Mouse (Mus musculus): ENCODE data around the gene Dpf3. TPM values are rescaled to one million over a fixed set of nuclear protein-coding genes. Genes with fewer than 3 reads are reported as not detected.

Dpf3 gene
- polyA plus RNA-seq, 1 experiment from 2014 or later, result 26.9 TPM

DNA sequence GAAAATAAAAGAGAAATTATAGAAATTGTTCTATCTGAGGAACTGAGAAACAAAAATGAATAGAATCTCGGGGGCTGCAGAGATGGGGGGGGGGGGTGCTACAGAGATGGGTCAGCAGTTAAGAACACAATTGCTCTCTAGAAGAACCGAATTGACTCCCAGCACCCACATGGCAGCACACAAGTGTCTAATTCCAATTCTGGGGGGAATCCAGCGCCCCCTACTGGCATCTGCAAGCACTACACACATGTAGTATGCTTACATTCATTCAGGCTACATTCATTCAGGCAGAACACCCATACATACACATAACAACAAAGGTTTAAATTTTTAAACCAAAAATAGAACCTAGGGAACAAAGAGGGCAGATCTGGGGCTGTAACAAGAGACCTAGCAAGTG is 122.7 kb downstream of the Dpf3 start:
- Histone ChIP-seq H3K4me1 (replicated peaks) (no peaks in the 10 kb centered on the region), H3K4me3 (replicated peaks) (no peak overlapping the region), H3K27me3 (no peaks in the 10 kb centered on the region), H3K9ac (replicated peaks) (no peak overlapping the region), H3K4me2 (replicated peaks) (no peak overlapping the region), H3K9me3 (peaks cover 4% of the 10 kb centered on the region; the same call in 1 of the 2 replicates), H3K36me3 (0 out of 2 replicates have a peak, but pooled peaks cover 3% of the 10 kb centered on the region), H3K27ac (no peak overlapping the region)
- no peak for ATAC-seq
- WGBS, result 64% methylated on average over 3 of the region's 3 CpGs

DNA sequence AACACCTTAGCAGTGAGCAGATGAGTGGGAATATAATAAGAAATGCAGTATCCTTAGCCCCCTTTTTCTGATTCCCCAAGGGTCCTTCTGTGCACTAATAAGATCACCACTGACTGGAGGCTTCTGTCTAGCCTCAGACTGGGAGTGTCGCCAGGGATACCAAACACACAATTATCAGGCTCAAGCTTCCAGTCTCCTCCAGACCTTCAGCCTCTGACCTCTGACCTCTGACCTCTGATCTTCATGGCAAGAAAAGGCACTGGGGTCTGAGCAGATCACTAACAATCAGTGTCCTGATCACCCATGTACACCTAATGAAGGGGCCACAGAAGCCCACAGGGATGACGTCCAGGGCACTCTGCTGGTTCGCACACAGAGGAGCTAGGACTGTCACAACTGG is 125.7 kb downstream of the Dpf3 start:
- Histone ChIP-seq H3K9ac (replicated peaks) (no peak overlapping the region), H3K36me3 (0 out of 2 replicates have a peak, but pooled peaks cover 3% of the 10 kb centered on the region), H3K9me3 (no peaks in the 10 kb centered on the region), H3K4me1 (replicated peaks) (no peaks in the 10 kb centered on the region), H3K27me3 (no peaks in the 10 kb centered on the region), H3K4me3 (replicated peaks) (no peak overlapping the region), H3K4me2 (replicated peaks) (no peak overlapping the region), H3K27ac (no peak overlapping the region)
- WGBS, result 41% methylated on average over 3 of the region's 3 CpGs
- no peak for ATAC-seq

DNA sequence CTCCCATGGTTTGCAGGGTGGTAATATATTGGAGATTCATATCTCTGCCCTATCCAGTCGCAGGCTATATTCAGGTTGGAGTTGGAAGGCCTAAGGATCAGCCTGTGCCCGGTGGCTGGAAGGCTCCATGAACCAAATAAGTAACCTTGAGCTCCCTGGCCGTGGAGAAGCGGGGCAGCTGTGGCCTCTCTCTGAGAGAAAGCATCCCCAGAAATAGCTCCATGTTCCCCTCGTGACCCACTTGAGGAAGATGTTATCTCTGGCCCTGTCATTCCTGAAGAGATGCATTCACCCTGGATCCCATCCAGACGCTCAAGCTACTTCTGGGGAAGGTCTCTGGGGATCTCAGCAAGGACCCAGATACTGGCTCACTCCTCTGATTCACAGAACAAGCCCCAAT is 134.9 kb downstream of the Dpf3 start:
- no peaks in the 10 kb centered on the region for H3K9me3 ChIP-seq
- ATAC-seq, result no peak
- no peak overlapping the region for H3K9ac ChIP-seq (replicated peaks)
- H3K4me1 ChIP-seq (replicated peaks), result no peaks in the 10 kb centered on the region
- H3K27ac ChIP-seq, result no peak overlapping the region
- H3K27me3 ChIP-seq, result no peaks in the 10 kb centered on the region
- no peaks in the 10 kb centered on the region for H3K36me3 ChIP-seq
- WGBS, result 92% methylated on average over 6 of the region's 6 CpGs
- H3K4me2 ChIP-seq (replicated peaks), result no peak overlapping the region
- no peak overlapping the region for H3K4me3 ChIP-seq (replicated peaks)

DNA sequence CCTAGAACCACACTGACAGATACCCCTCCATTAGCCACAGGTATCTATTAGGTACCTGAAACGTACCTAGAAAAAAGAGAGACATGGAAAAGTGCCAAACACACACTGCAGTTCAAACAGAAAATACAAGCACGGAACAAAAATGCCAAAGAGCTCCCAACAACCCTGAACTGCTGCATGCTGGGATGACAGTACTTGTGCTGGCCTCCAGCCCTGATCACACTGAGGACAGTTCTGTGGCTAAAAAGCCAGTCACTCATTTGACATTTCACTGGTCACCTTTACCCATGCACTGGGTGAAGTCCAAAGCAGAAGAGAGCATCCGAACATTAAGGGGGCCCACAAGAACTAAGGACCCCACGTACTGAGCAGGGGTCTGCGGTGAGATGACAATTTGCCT is 137.8 kb downstream of the Dpf3 start:
- Histone ChIP-seq H3K27ac (no peak overlapping the region), H3K9me3 (no peaks in the 10 kb centered on the region), H3K4me1 (replicated peaks) (no peaks in the 10 kb centered on the region), H3K27me3 (no peaks in the 10 kb centered on the region), H3K9ac (replicated peaks) (no peak overlapping the region), H3K4me3 (replicated peaks) (no peak overlapping the region), H3K36me3 (no peaks in the 10 kb centered on the region), H3K4me2 (replicated peaks) (no peak overlapping the region)
- ATAC-seq, result no peak
- 90% methylated on average over 5 of the region's 5 CpGs for WGBS

DNA sequence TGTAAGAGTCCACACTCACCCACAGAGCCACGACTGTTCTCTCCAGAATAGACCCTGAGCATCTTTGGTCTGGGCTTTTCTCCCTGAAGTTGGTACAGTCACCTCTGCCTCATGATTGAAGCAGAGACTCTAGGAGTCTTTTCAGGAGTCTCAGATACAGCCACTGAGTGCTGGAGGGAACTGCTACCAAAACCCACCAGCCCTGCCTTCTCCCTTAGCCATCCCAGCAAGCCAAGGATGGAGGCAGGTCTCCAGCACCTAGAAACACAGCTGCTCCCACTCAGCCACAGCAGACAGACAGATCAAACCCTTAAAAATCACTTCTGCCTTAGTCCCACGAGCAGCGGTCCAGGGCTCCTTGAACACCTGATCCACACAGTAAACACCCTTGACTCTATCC is 139.3 kb downstream of the Dpf3 start:
- H3K9ac ChIP-seq (replicated peaks), result no peak overlapping the region
- H3K4me3 ChIP-seq (replicated peaks), result no peak overlapping the region
- WGBS, result 82% methylated on average over 3 of the region's 3 CpGs
- no peaks in the 10 kb centered on the region for H3K9me3 ChIP-seq
- H3K27me3 ChIP-seq, result no peaks in the 10 kb centered on the region
- H3K36me3 ChIP-seq, result no peaks in the 10 kb centered on the region
- no peak overlapping the region for H3K4me2 ChIP-seq (replicated peaks)
- H3K4me1 ChIP-seq (replicated peaks), result no peaks in the 10 kb centered on the region
- no peak overlapping the region for H3K27ac ChIP-seq
- ATAC-seq, result no peak

DNA sequence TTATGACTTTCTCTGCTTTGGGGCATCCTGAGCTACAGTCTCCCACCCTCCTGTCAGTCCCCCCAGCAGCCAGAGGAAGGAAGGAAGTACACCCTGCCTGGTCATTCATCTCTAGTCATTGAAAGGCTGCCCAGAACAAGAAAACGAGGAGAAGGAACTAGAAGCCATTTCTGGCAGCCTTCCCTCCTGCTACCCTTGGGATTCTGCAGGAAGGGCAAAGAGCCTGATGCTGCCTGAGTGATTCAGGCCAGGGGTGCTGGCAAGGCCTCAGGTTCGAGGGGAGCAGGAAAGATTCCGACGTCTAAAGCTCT is 144.7 kb downstream of the Dpf3 start:
- Histone ChIP-seq H3K9ac (replicated peaks) (no peak overlapping the region), H3K4me3 (replicated peaks) (no peak overlapping the region), H3K27ac (no peak overlapping the region), H3K27me3 (no peaks in the 10 kb centered on the region), H3K4me1 (replicated peaks) (peaks cover 32% of the 10 kb centered on the region), H3K9me3 (no peaks in the 10 kb centered on the region), H3K36me3 (no peaks in the 10 kb centered on the region), H3K4me2 (replicated peaks) (no peak overlapping the region)
- 69% methylated on average over 4 of the region's 4 CpGs for WGBS
- ATAC-seq, result no peak

DNA sequence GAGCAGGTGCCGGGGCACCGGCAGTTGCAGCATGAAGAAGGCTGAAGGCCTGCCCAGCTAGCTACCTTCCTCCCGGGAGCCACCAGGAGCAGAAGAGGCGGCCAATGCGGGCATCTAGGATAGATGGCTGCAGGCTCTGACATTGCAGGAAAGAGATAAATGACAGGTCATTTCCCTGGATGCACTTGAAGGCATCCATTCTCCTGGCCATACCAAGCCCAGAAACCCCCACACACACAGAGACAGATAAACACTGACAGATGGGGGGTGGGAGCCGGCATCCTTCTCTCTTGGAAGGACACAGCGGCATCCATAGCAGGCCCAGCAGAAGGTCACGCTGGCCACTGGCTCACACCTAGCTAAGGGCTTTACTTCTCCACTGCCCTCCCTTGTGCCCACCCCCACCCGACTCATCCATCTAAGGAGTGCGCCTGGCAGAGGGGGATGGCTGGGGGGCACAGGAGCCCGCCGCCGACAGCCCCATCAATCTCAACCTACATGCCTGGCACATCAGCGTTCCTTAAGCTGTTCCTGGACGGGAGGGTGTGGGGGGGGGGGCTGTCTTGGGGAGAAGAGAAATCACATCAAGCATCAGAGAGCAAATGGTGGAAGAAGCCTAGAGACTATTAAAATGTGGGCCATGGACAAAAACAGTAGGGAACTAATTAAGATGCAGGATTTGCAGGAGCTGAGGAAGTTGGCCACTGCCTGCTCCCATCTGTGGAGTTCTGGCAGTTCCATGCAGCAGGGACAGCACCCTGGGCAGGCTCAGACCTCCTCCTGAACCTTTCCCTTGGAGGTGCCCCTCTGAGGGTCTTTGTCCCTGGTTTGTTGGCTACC is 145.3 kb downstream of the Dpf3 start:
- Histone ChIP-seq H3K36me3 (no peaks in the 10 kb centered on the region), H3K9me3 (no peaks in the 10 kb centered on the region), H3K4me2 (replicated peaks) (no peak overlapping the region), H3K4me3 (replicated peaks) (no peak overlapping the region), H3K4me1 (replicated peaks) (peaks cover 38% of the 10 kb centered on the region), H3K27me3 (no peaks in the 10 kb centered on the region), H3K27ac (no peak overlapping the region), H3K9ac (replicated peaks) (no peak overlapping the region; the same call in 1 of the 2 replicates)
- no peak for ATAC-seq
- WGBS, result 78% methylated on average over 15 of the region's 15 CpGs

DNA sequence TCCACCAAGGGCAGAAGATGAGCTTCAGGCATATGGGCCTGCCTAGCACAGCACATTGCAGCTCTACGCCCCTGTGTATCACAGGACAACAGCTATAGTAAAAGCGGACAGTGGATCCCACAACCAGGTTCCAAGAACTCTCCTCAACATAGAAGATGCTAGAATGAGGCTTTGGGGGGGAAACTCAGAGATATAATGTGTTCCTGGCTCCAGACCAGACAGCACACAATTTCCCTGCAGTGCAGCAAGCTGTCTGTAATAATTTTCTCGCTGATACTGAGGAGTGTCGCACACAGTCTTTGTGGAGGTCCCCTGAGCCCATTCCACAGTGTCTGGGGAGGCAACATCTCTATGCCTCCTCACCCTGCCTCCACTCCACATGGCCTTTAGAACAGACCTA is 146.6 kb downstream of the Dpf3 start:
- Histone ChIP-seq H3K4me1 (replicated peaks) (peaks cover 48% of the 10 kb centered on the region), H3K4me2 (replicated peaks) (no peak overlapping the region), H3K27ac (no peak overlapping the region), H3K4me3 (replicated peaks) (no peak overlapping the region), H3K9me3 (no peaks in the 10 kb centered on the region), H3K36me3 (no peaks in the 10 kb centered on the region), H3K27me3 (no peaks in the 10 kb centered on the region), H3K9ac (replicated peaks) (no peak overlapping the region)
- ATAC-seq, result no peak
- 88% methylated on average over 4 of the region's 4 CpGs for WGBS

DNA sequence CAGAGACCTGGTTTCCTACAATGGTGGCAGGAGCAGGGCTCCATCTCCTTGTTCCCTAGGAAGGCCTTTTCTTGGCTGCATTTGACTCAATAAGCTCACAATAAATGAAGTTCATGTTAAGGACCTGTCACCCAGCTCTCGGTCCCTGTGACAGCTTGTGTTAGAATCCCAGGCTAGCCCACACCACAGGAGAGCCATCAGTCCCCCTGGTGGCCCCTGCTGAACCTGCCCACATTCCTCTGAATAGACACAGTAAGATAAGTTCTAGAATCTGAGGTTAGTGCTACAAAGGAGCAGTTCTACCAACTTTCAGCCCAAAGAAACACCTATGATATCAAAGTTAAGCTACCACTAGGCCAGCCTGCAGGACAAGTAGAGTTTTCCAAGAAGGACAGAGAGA is 149.2 kb downstream of the Dpf3 start:
- H3K4me2 ChIP-seq (replicated peaks), result 0 out of 2 replicates have a peak overlapping the region, but pooled peaks have one; percentile 12
- H3K4me1 ChIP-seq (replicated peaks), result peaks cover 48% of the 10 kb centered on the region
- 81% methylated on average over 1 of the region's 1 CpGs for WGBS
- no peak overlapping the region for H3K9ac ChIP-seq (replicated peaks)
- peak overlapping the region; percentile 81 for H3K27ac ChIP-seq
- no peaks in the 10 kb centered on the region for H3K27me3 ChIP-seq
- H3K36me3 ChIP-seq, result no peaks in the 10 kb centered on the region
- H3K4me3 ChIP-seq (replicated peaks), result no peak overlapping the region
- ATAC-seq, result no peak
- no peaks in the 10 kb centered on the region for H3K9me3 ChIP-seq

DNA sequence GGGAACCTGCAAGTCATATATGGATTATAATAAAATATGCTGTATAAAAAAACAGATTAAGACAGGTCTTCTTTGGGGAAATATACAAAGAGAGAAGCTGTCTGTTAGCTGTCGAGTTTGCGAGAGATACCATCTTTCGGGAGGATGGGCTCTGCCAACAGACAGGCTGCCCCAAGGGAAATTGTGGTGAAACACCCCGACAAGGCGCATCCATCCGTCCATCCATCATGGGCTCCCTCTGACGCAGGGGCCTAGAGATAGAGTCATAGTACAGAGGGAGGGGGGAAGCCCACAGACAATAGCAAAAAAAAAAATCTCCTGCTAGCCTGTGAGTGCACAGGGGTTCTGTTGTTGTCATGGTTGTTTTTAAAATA is 149.8 kb downstream of the Dpf3 start:
- Histone ChIP-seq H3K27me3 (no peaks in the 10 kb centered on the region), H3K27ac (peak overlapping the region; percentile 81), H3K4me3 (replicated peaks) (no peak overlapping the region), H3K9ac (replicated peaks) (no peak overlapping the region), H3K36me3 (no peaks in the 10 kb centered on the region), H3K4me1 (replicated peaks) (peaks cover 45% of the 10 kb centered on the region), H3K9me3 (no peaks in the 10 kb centered on the region), H3K4me2 (replicated peaks) (0 out of 2 replicates have a peak overlapping the region, but pooled peaks have one; percentile 12)
- peak; percentile 62 for ATAC-seq
- WGBS, result 34% methylated on average over 7 of the region's 7 CpGs

DNA sequence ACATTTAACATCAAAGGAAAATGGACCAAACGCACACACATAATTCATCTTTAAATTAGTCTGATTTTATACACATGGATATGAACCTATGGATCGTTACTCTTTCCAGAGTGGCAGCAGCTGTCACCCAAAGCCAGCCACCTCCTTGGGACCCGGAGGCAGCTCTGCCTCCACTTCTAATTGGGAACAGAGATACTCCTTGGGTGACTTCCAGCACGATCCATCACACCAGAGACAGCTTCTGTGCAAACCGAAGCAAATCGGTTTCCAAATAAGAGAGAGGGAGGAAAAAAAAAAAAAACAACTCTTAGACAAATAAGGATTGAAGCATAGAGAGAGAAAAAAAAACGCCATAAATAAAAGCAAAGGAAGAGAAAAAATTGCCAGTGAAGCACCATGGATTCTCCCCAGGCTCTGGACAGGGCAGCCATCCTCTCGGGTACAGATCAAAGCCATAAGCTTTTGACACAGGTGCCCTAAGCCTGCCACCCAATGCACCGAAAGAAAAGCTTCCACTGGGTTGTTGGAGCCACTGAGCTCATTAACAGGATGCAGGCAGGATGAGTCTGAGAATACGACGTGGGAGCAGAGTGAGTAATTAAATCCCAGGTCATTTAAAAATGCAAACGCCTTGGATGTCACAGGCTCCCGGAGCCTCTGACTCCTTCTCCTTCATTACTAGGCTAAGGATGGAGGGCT is 150.3 kb downstream of the Dpf3 start:
- Histone ChIP-seq H3K4me1 (replicated peaks) (peaks cover 39% of the 10 kb centered on the region), H3K9ac (replicated peaks) (no peak overlapping the region), H3K9me3 (no peaks in the 10 kb centered on the region), H3K27ac (peak overlapping the region; percentile 81), H3K36me3 (no peaks in the 10 kb centered on the region), H3K4me3 (replicated peaks) (no peak overlapping the region), H3K4me2 (replicated peaks) (peak overlapping the region; percentile 12; the same call in 1 of the 2 replicates), H3K27me3 (no peaks in the 10 kb centered on the region)
- peak; percentile 72 for ATAC-seq
- 17% methylated on average over 13 of the region's 13 CpGs for WGBS

DNA sequence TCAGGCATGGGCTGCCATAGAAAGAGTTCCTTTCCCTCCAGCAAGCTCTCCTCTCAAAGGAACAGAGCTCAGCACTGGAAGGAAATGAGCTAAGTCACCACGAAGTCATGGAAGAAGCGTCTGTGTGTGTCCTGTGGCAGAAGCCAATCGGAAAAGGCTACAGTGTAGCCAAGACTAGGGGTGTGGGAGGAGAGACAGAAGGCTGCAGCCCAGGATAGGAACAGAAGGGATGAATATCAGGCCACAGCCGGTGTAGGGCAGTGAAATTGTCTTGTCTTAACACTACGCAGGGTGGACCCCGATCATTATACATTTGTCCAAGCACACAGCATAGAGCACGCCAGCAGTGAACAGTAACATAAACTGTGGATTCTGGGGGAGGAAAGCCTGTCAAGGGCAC is 157.5 kb downstream of the Dpf3 start:
- no peak overlapping the region for H3K4me2 ChIP-seq (replicated peaks)
- no peak overlapping the region for H3K9ac ChIP-seq (replicated peaks)
- 91% methylated on average over 7 of the region's 7 CpGs for WGBS
- no peak overlapping the region for H3K4me3 ChIP-seq (replicated peaks)
- no peaks in the 10 kb centered on the region for H3K9me3 ChIP-seq
- H3K4me1 ChIP-seq (replicated peaks), result peaks cover 12% of the 10 kb centered on the region
- H3K27ac ChIP-seq, result no peak overlapping the region
- peaks cover 5% of the 10 kb centered on the region; the same call in 1 of the 2 replicates for H3K36me3 ChIP-seq
- no peak for ATAC-seq
- H3K27me3 ChIP-seq, result no peaks in the 10 kb centered on the region

All from midbrain, embryonic 13.5 days (tissue).